Mouse (Mus musculus) liver, embryonic 16.5 days (tissue): ENCODE measurements at regions not wholly inside any gene's neighbourhood (a gene's known extent, or its start where the extent isn't known, plus 50 kb on each side); places are given as distances from the start of the nearest gene placed in this dataset.

Experiments
- ATAC-seq: fragments of 200-750 bp; cut with Nextera tagmentation; 2 replicates; pipeline ENCODE4 v1.8.0; 2017; ENCODE audit warnings: low read depth, mild to moderate bottlenecking, moderate number of reproducible peaks, moderate library complexity
- H3K27ac ChIP-seq: fragments of 300-500 bp; sonication (generic); 2 replicates; pipeline ENCODE4 v1.5.1; 2014; ENCODE audit warnings: mild to moderate bottlenecking, low read length
- H3K27me3 ChIP-seq: fragments of 300-500 bp; sonication (generic); 2 replicates; pipeline ENCODE4 v1.6.1; 2014; ENCODE audit warnings: low read depth, low read length, mixed read lengths; ENCODE audit not compliant: control insufficient read depth, insufficient read depth
- H3K36me3 ChIP-seq: fragments of 300-500 bp; sonication (generic); 2 replicates; pipeline ENCODE4 v1.6.1; 2014; ENCODE audit warnings: mild to moderate bottlenecking; ENCODE audit not compliant: control insufficient read depth, insufficient read depth
- H3K4me1 ChIP-seq: fragments of 300-500 bp; sonication (generic); 2 replicates; pipeline ENCODE4 v1.6.1; 2014; ENCODE audit warnings: low read depth, low read length, mixed read lengths; ENCODE audit not compliant: control insufficient read depth
- H3K4me2 ChIP-seq: fragments of 300-500 bp; sonication (generic); 2 replicates; pipeline ENCODE4 v1.6.1; 2014; ENCODE audit warnings: low read depth, low read length, mixed read lengths
- H3K4me3 ChIP-seq: fragments of 300-500 bp; sonication (generic); 2 replicates; pipeline ENCODE4 v1.5.1; 2014; ENCODE audit warnings: low read depth, mild to moderate bottlenecking, low read length
- H3K9ac ChIP-seq: fragments of 300-500 bp; sonication (generic); 2 replicates; pipeline ENCODE4 v1.6.1; 2014; ENCODE audit warnings: low read depth, low read length
- H3K9me3 ChIP-seq: fragments of 300-500 bp; sonication (generic); replicated peaks from 2 replicates; pipeline ENCODE4 v1.6.1; 2016; ENCODE audit warnings: low read length; ENCODE audit not compliant: control insufficient read depth
- WGBS: fragments of 180-500 bp; shearing (Covaris S2); extraction: QIAGEN DNeasy Blood & Tissue Kit; methylation state at CpG from one replicate; pipeline ENCODE4 v1.1.7; 2014; ENCODE audit not compliant: insufficient replicate concordance; 5-methylcytosine and 5-hydroxymethylcytosine counted together

- H3K9ac ChIP-seq = no peak overlapping the region
- H3K9me3 ChIP-seq = no peaks in the 10 kb centered on the region
- H3K27ac ChIP-seq = no peak overlapping the region
- no peak overlapping the region for H3K4me3 ChIP-seq
- no peaks in the 10 kb centered on the region for H3K36me3 ChIP-seq
- no peaks in the 10 kb centered on the region for H3K27me3 ChIP-seq
- no peaks in the 10 kb centered on the region for H3K4me1 ChIP-seq
- ATAC-seq = no peak
- 50% methylated on average over 8 of the region's 8 CpGs for WGBS
- H3K4me2 ChIP-seq = no peak overlapping the region
These were observed 76.3 kb downstream of the Cartpt start for GRCm38 (mm10) chr13:99824625-99825024.

GRCm38 (mm10) chr13:99816666-99817065 is 84.2 kb downstream of the Cartpt start:
- H3K27me3 ChIP-seq = no peaks in the 10 kb centered on the region
- no peak for ATAC-seq
- 55% methylated on average over 6 of the region's 6 CpGs for WGBS
- H3K9me3 ChIP-seq = no peaks in the 10 kb centered on the region
- H3K4me2 ChIP-seq = no peak overlapping the region
- no peak overlapping the region for H3K27ac ChIP-seq
- no peak overlapping the region for H3K4me3 ChIP-seq
- no peak overlapping the region for H3K9ac ChIP-seq
- no peaks in the 10 kb centered on the region for H3K4me1 ChIP-seq
- no peaks in the 10 kb centered on the region for H3K36me3 ChIP-seq

GRCm38 (mm10) chr13:99815786-99816185 is 85.1 kb downstream of the Cartpt start:
- Histone ChIP-seq H3K9me3 (no peaks in the 10 kb centered on the region), H3K27ac (no peak overlapping the region), H3K4me3 (no peak overlapping the region), H3K36me3 (no peaks in the 10 kb centered on the region), H3K9ac (no peak overlapping the region), H3K27me3 (no peaks in the 10 kb centered on the region), H3K4me1 (no peaks in the 10 kb centered on the region), H3K4me2 (no peak overlapping the region)
- 70% methylated on average over 6 of the region's 6 CpGs for whole genome bisulfite sequencing
- ATAC-seq = no peak

GRCm38 (mm10) chr13:99814801-99815200 is 86.1 kb downstream of the Cartpt start:
- Histone ChIP-seq H3K36me3 (no peaks in the 10 kb centered on the region), H3K4me2 (no peak overlapping the region), H3K9me3 (no peaks in the 10 kb centered on the region), H3K4me1 (no peaks in the 10 kb centered on the region), H3K4me3 (no peak overlapping the region), H3K27me3 (no peaks in the 10 kb centered on the region), H3K27ac (no peak overlapping the region), H3K9ac (no peak overlapping the region)
- ATAC-seq = no peak
- 83% methylated on average over 2 of the region's 2 CpGs for WGBS

GRCm38 (mm10) chr13:99814033-99814556 is 86.8 kb downstream of the Cartpt start:
- 23% methylated on average over 6 of the region's 6 CpGs for WGBS
- no peak overlapping the region for H3K27ac ChIP-seq
- ATAC-seq = no peak
- H3K36me3 ChIP-seq = no peaks in the 10 kb centered on the region
- H3K27me3 ChIP-seq = no peaks in the 10 kb centered on the region
- no peak overlapping the region for H3K9ac ChIP-seq
- no peaks in the 10 kb centered on the region for H3K9me3 ChIP-seq
- H3K4me3 ChIP-seq = no peak overlapping the region
- H3K4me1 ChIP-seq = no peaks in the 10 kb centered on the region
- H3K4me2 ChIP-seq = no peak overlapping the region

- 65% methylated on average over 6 of the region's 6 CpGs for WGBS
- no peak overlapping the region for H3K9ac ChIP-seq
- H3K27ac ChIP-seq = no peak overlapping the region
- no peaks in the 10 kb centered on the region for H3K27me3 ChIP-seq
- ATAC-seq = no peak
- H3K4me3 ChIP-seq = no peak overlapping the region
- no peak overlapping the region for H3K4me2 ChIP-seq
- H3K36me3 ChIP-seq = no peaks in the 10 kb centered on the region
- H3K9me3 ChIP-seq = no peaks in the 10 kb centered on the region
- H3K4me1 ChIP-seq = no peaks in the 10 kb centered on the region
These were observed 106.4 kb downstream of the Cartpt start for GRCm38 (mm10) chr13:99794448-99794847.

- Histone ChIP-seq H3K36me3 (no peaks in the 10 kb centered on the region), H3K9ac (no peak overlapping the region), H3K4me2 (no peak overlapping the region), H3K4me1 (no peaks in the 10 kb centered on the region), H3K27ac (no peak overlapping the region), H3K27me3 (no peaks in the 10 kb centered on the region), H3K9me3 (no peaks in the 10 kb centered on the region), H3K4me3 (no peak overlapping the region)
- WGBS = 56% methylated on average over 7 of the region's 7 CpGs
- ATAC-seq = no peak
These were observed 107.0 kb downstream of the Cartpt start for GRCm38 (mm10) chr13:99793786-99794435.

GRCm38 (mm10) chr13:99793001-99793400 is 107.9 kb downstream of the Cartpt start:
- Histone ChIP-seq H3K27ac (no peak overlapping the region), H3K4me3 (no peak overlapping the region), H3K4me2 (no peak overlapping the region), H3K27me3 (no peaks in the 10 kb centered on the region), H3K36me3 (no peaks in the 10 kb centered on the region), H3K9ac (no peak overlapping the region), H3K9me3 (no peaks in the 10 kb centered on the region), H3K4me1 (no peaks in the 10 kb centered on the region)
- ATAC-seq = no peak
- 61% methylated on average over 6 of the region's 6 CpGs for WGBS

- no peak overlapping the region for H3K4me3 ChIP-seq
- H3K9ac ChIP-seq = no peak overlapping the region
- no peaks in the 10 kb centered on the region for H3K27me3 ChIP-seq
- H3K4me2 ChIP-seq = no peak overlapping the region
- no peak overlapping the region for H3K27ac ChIP-seq
- WGBS = 63% methylated on average over 5 of the region's 5 CpGs
- H3K36me3 ChIP-seq = no peaks in the 10 kb centered on the region
- H3K4me1 ChIP-seq = no peaks in the 10 kb centered on the region
- H3K9me3 ChIP-seq = no peaks in the 10 kb centered on the region
- no peak for ATAC-seq
These were observed 109.9 kb downstream of the Cartpt start for GRCm38 (mm10) chr13:99790951-99791350.
